Mouse (Mus musculus) kidney, adult 18-20 months (tissue): ENCODE measurements around the gene Barx1.
A peak's percentile ranks its signal among the peaks of the same experiment; 100 is the strongest.

Source experiments
- DNase-seq: peaks from one replicate; pipeline ENCODE4 v3.0.0; 2021

Gene Barx1

DNA sequence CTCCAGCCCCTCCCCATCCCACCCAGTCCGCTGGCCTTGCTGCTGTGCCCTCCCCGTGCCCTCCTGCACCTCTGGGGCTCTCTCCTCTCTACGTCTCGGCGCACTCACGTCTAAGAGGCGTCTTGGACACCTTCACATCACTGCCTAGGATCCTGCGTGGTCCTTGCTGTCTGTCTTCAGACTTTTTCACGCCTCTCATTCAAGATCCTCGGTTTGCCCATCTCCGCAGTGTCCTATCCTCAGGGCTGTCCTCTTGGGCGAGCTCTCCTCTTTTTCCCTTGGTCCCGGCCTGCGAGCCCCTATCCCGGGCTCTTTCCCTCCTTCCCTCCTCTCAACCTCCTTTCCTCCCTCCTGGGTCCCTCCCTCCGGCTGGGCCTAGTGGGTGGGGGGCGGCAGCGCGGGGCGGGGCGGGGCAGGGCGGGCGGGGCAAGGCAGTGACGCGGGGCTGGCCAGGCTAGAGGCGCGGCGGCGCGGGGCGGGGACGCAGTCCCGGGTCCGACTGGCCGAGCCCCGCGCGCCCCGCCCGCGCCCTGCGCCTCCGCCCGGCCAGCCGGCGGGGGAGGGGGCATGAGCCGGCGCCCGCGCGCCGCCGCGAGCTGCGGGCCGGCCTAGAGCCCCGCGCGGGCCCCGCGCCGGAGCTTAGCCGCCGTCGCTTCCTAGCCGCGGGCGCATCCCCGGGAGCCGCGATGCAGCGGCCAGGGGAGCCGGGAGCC is at the start of gene Barx1:
Gene Barx1, plus strand, starts transcription at position 568 of the 713 bp plus-strand sequence.
- no peak for DNase-seq

DNA sequence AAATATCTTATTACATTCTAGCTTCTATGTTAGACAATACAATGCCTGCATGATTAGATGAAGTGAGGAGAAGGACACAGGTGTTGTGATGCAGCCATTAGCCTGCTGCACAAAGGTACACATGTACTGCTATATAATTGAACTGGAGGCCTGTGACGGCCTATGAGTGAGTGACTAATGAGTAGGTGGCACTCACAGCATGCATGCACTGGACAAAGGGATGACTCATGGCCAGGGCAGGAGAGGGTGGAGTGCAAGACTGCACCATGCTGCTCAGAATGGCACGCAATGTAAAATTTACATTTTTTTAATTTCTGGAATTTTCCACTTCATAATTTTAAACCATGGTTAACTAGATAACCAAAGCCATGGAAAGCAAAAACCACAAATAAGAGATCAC is 48.3 kb upstream of the Barx1 start:
- DNase-seq = no peak

DNA sequence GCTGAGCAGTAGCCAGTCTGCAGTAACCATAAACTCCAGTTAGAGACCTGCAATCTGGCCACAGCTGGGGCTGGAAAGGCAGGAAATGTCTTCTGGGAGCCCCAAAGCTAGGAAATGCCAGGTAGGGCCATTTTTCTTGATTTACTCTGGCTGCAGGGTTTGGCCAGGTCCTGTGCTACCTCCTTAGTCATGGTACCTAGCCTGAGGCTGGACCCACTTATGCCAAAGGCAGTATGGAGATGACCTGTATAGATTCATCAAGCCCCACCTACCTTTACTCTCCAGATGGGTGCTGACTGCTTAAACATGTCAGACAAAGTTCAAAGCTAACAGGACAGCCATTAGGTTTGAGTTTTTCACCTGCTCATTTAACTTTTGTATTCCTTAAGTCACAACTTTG is 45.0 kb upstream of the Barx1 start:
- DNase-seq = peak; percentile 51

DNA sequence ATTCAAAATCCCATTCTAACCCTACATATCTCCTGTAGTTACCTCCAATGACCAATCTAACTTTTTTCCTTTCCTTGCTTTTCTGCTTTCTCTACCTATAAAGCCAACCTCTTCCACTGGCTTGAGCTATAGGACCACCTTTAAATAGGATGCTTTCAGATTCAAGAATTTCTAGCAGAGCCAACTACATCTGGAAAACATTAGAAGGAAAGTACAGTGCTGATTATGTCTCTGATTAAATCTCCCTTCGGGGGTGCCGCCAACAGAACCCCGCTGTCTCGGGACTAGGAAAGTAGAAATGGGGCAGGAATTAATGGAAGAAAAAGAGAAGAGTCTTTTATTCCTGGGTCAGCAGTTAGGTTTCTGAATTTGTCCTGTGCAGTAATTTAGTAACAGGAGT is 43.9 kb upstream of the Barx1 start:
- DNase-seq = no peak

DNA sequence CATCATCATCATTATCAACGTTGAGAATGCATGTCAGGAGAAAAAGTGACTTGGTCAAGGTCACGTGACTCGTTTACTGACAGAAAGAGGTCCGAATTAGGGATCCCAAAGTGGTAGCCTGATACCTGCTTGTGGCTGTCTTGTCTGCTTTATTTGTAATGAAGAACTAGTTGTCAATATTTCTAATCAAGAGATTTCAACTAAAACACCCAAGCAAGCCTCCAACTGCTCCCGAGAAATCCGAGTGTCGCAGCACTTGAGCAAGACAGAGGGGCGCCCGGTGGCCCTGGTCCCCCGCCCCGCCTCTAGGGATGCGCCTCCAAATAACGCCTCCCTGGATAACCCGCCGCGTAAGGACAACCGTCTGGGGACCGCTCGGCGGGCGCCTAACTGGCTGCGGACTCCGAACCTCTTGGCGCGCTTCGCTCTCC is 37.8 kb upstream of the Barx1 start:
- DNase-seq = no peak

DNA sequence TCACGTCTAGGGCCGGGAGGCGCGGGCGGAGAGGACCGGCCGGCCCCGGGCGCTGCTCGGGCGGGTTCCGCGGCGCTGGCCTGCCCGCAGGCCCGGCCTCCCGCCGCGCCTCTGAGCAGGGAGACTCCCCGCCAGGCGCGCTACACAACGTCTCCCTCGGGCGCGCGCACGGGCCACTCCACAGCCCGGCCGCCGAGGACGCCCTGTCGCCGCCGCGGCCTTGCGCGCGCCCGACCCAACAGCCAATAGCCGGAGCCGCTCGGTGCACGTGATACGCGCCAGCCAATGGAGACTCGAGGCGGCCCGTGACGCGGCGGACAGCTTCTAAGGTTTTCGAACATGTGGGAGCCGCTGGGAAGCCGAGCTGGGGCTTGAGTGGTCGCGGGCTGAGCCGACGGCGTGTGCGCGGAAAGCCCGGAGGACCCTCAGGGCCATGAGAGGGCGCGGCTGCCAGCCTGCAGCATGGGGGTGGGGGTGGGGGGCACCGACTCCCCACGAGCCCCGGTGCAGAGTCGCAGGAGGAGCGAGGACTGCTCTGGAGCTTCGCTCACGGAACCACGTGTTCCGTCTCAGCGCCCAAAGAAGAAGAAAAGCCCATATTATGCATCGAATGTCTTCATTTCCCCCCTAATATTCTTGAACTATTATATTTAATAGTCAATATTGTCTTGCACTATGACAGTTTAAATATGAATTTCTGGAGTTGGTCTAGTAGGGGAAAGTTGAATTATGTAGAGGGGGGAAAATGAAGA is 37.2 kb upstream of the Barx1 start, which contains the start of gene Ptpdc1:
Gene Ptpdc1, minus strand, starts transcription at position 232 of the 752 bp plus-strand sequence.
- peak; percentile 98 for DNase-seq

DNA sequence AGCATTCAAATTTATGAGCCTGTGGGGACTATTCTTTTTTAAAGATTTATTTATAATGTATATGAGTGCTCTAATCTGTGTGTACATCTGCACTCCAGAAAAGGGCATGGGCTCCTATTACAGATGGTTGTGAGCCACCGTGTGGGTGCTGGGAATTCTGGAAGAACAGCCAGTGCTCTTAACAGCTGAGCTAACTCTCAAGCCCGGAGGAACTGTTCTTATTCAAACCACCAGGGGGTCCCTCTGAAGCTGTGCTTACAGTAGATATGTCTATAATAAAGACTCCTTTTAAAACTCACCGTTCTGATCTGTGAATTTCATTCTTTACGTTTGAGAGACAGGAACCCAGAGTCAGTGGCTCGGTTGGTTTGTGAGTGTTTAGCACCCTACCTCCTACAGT is 31.1 kb upstream of the Barx1 start:
- no peak for DNase-seq

DNA sequence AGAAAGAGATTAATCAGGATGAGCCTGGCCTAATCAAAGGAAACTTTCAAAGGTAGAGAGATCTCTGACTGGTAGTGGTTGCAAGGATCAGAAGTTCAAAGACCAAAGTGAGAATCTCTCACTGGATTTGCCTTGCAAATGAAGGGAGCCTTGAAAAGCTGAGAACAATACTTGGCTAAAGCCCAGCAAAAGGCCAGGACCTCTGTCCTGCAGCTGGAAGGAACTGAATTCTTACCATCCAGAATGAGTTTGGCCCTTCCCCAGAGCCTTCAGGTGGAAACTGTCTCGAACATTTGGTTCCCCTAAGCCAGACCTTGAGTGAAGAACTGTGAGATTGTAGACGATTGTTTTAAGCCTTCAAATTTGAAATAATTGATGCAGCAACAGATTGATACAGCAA is 25.1 kb upstream of the Barx1 start:
- DNase-seq = peak; percentile 44

DNA sequence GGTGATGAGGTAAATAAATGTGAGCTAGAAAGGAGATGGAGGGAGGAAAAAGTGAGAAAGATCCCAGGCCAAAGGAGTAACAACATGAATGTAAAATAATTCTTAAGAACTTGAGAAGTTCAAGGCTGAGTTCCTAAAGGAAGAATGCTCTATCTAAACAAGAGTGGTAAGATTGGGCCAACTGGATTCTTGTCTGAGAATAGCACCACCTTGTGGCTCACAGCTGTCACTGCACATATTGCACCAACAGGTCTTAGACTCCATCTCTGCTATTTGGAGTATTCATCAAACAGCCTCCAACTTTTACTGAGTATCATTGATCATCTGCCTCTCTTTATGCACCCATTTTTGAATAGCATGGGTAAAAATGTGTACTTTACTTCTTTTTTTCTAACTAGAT is 23.2 kb upstream of the Barx1 start:
- peak; percentile 45 for DNase-seq

DNA sequence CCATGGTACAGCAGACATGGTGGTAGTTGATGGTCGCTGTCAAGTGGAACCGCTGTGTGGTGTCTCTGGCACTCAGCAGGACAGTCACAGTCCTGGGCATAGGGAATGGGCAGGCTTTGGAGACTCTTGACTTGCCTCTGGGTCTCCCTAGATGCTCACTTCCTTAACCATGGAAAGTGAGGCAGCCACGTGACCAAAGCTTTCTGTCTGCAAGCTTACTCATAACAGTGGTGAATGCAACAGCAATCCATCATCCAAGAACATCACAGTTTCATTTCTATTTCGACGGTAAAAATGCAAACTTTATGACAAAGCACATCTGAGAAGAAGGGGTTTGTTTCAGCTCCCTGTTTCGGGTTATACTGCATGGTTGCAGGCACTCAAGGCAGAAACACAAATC is 19.7 kb upstream of the Barx1 start:
- DNase-seq = no peak

DNA sequence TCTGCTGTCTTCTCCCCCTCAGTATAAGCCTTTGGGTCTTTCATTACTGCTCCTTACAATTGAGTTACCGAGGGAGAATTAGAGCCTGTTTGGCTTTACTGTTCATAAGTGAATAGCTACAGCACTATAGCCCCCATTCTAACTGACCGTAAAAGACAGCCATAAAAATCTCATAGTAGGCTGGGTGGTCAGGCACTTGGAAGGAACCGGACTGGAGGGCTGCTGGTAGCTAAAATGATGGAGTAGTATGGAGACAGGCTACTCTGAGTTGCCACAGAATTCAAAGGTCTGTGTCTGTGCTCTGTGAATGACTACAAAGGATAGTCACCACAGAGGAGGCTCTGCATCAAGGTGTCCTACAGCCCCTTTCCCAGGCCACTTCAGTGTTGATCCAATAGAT is 18.8 kb upstream of the Barx1 start:
- DNase-seq = no peak

DNA sequence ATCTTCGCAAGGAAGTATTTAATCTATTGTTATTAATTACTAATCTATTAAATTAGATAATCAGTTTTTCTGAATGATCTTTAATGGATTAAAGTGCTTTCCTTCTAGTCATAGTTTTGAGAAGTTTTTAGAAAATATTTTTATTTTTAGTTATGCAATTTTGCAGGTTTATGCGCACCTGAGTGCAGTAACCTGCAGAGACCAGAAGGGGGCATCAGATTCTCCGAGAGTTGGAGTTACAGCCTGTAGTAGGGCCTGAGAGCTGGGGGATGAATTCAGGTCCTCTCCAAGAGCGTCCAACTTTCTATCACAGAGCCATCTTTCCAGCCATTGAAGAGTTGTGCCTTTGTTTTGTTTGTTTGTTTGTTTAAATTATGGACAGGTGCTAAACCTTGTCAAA is 16.1 kb upstream of the Barx1 start:
- no peak for DNase-seq

DNA sequence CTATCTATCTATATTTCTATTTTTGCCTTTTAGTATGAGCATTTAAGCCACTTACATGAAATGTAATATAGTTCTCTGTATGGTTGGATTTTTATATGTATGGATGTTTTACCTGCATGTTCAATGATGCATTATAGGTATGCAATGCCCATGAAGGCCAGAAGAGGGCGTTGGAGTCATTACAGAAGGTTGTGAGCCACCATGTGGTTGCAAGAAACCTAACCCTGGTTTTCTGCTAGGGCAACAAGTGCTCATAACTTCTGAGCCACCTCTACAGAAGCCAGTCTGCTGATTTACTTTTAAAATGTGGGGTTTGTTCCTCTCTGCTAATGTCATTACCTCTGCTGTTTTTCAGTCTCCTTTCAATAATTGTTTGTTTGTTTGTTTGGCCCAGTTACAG is 12.2 kb upstream of the Barx1 start:
- DNase-seq = no peak

DNA sequence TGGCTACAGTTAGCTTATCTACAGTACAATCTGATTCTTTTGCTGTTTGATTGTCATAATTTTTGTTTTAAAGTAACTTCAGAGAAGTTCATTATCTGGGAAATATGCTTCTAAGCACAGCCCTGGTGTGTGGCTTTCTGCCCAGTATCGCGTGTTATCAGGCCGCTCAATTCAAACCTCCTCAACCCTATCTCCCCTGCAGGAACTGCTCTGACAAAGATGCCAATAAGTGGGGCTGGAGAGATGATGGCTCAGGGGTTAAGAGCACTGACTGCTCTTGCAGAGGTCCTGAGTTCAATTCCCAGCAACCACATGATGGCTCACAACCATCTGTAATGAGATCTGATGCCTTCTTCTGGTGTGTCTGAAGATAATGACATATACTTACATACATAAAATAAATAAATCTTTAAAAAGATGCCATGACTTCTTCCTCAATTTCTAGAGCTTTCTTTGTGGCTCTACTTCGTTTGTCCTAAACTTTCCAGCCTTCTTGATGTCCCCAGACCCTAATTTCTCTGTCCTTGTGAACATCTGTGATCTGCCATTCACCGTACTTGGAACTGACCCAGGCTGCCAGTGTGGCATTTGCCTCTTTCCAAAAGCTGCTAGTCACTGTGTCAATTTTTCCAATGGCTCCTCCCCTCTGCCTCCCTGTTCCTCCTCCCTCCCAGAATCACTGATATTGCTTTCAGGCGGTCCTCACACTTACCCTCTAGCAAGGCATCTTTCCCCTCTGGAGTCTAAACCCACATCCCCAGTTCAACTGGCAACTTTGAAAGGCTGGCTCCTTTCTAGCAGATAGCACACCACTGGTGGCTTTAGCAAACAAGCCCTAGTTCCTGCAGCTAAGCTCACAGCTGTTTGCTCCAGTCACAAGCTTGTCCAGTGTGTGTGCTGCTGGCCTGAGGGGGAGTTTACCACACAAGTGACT is 11.4 kb upstream of the Barx1 start:
- no peak for DNase-seq

DNA sequence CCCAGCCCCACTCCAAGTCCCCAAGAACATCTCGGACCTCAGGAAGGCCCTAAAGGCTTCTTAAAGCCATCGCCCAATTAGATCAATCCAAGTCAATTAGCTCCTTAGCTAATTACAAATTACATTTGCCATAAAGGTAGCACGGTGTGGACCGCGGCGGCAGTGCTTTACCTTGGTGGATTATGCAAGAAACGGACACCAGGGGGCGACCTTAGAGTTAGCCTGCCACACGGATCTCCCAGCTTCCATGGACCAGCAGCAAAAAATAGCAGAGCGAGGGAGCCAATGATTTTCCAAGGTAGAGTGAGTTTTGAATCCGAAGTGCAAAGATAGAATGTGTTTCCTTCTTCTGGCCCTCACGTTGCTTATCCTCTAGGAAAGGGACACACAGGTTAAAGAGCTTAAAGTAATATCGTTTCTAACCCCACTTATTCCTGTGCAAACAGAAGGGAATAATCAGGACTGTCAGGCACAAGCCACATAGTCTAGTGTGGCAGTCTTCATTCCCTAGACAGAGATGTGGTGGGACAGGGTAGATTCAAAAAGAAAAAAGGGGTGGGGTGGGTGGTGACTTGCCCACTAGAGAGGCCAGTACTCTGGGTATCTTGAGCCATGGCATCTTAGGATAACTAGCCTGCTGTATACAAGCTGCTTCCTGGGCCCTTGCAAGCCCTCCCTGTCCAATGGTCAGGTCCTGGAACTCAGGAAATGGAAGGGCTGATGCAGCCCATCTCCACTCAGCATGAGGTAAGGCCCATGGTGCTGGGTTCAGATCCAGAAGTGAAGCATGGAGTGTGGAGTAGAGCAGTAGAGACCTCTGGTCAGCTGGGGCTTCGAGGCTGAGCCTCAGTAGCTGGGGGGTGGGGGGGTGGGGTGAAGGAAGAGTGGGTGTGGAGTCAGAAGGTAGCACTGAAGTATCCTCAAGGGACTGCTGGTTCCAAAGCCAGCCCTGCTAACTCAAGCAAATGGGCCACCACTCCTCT is 8.7 kb upstream of the Barx1 start:
- DNase-seq = peak; percentile 79

DNA sequence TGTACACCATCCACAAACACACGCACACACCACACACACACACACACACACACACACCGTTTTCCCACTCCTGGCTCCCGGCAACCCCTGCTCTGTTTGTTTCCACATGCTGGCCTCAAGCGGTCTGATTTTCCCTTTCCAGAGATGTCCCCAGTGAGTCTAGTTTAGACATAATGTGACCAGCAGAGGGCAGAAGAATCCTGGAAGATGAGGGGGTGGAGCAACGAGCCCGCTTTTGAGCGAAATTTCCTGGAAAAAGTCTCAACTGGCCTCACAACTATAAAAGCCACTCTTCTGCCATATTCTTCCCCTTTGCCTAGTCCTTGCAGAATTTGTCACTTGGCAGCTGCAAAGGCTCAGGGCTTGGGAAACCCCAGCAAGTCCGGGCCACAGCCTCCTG is 7.2 kb upstream of the Barx1 start:
- DNase-seq = peak; percentile 57

DNA sequence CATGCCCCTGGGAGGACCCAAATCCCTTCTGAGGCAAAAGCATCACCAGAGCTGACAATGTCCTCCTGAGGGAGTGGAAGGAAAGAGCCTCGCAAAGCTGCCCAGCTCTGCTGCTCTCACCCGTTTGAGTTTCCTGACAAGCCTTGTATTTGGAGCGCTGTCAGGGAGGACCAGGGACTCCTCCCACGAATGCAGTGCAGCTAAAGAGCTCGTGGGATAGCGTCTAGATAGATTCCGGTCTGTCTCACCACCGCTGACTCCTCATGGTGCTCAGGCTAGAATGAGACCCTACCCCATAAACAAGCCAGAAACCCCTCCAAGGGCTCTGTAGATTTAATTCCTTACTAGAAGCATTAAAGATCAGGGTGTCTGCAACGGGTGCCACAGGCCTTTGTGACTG is 5.0 kb upstream of the Barx1 start:
- no peak for DNase-seq

DNA sequence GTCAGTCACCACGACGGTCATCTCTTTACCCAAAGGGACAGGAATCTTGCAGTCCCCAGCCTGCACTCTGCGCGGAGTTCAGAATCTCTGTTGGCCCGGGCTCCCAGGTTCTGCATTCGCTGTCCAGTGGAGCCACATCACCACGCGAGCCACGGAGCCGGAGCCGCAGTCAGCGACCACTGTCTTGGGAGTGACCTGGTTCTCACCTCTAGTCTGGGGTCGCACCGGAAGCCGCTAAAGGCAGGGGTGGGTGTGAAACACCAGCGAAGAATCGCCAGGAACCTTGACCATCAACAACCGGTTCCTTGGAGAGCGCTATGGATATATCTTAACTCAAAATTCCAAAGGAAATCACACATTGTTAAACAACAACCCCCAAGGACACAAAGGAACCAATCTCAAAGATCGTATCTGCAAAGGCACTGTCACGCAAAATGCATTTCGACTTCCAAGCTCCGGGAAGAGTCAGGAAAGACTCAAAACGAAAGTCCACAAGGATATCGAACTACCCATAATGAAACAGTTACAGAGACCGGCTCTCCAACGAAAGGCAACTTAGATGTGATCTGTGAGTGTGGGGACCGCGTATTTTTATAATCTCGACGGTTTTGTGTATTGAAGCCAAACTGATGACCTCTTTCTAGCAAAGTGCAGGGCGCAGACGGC is 4.1 kb upstream of the Barx1 start:
- peak; percentile 48 for DNase-seq

DNA sequence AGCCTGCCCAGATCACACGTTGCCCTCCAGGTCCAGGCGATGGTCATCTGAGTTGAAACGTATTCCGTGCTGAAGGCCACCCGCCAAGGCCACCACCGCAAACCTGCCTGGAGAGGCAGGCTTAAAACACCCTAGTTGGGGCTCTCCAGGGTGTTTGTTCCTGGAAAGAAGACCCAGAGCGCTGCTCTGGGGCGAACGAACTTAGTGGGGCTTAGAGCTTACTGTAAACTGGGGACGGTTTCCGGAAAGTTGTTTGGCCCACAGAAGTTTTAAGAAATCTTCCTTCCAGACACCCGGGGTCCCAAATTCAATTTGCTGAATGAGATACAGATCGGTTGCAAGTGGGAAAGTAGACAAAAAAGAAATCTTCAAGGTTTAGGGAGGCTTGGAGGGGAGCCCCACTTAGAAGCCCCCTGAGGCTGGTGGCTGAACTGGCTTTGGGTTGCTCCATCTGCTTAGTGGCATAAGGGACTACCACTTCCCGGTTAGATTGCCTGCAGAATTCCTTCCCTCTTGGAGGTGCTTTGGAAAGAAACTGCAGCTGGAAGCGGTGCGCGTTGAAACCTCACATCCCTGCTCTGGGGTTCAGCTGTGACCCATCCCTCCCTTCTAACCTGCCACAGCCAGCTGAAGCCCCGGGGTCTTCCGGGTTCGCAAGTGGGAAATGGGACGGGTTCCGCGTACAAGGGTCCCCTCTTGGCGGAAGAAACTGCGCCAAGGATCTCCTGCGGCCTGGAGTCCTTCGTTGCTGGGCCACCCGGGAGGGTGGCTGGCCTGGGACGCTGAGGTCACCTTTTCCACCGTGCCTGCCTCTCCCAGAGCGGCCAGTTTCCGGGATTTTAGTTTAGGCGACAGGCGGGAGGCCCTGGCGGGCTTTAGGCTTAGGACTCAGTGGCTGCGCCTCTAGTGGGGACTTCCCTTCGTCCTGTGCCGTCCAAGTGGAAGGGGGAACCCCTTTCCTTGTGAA is 3.3 kb upstream of the Barx1 start:
- DNase-seq = peak; percentile 24

DNA sequence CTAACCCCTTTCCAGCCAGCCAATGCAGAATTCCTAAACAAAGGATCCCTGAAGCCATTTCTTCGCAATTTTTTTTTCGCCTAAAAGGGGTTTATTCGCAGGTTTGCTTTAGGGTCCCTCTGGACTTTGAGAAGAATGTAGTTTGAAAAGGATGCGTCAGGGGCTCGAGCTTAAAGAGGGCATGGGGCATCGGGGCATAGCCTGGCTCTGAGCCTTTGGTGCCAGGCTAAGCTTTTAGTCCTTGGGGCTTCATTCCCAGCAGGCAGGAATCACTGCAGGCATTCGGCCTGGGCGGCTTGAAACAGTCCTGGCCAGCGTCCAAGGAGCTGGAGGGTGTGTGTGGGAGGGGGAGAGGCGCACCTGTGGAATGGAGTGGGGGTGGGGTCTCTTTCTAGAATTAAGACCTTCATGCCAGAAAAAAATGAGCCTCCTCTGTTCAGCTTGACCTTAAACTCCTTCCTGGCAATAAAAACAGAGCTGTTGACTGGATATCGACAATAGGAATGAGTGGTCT is 2.5 kb upstream of the Barx1 start:
- no peak for DNase-seq
